In the genomic region with DNA sequence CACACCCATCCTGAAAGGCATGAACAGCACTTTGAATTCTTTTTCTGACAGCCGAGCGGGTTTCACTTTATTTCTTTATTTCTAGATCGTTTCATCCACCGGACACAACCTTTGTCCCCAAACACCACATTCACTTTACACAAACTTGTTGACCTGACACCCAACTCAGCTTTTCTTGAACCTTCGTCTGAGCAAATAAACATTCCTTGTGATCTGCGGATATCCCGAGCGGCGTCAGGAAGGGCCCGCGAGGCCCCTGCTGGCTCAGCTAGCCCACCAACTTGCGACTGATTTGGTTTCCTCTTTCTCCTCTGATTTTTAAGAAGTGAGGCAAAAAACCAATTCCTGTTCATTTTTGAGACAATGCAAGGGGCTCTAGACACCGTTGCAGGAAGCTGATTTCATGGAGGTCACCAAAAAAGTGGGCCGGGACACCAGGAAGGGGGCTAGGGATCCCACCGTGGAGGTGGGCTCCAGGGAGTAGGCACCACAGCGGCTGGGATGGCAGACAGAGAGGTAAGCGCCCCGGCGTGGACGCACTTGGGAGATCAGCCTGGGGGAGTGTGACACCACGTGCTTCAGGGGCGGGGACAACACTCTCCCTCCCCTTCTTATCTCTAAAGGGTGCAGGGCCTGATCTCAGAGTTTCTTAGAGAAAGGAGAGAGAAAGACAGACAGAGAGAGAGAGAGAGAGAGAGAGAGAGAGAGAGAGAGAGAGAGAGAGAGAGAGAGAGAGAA, we compare ENCODE assay signal across 8 mouse cellular contexts. TPM values are rescaled to one million over a fixed set of nuclear protein-coding genes. Genes with fewer than 3 reads are reported as not detected.
A peak's percentile ranks its signal among the peaks of the same experiment; 100 is the strongest.
DNase-seq lines count a peak whose midpoint lies in the region; ATAC-seq lines count a peak whose summit lies in the region.

A gene (plus strand): TSS at position 264 of the 738 bp plus-strand sequence.

- intact Hi-C loops in left cerebral cortex, postnatal 14 days (cut with DNase I): no loop called here

- ATAC-seq in inflammation-experienced regulatory T-cells, adult 6 months: peak; percentile 92
- ATAC-seq in megakaryocyte progenitor cell, adult 5-6 weeks (replicated peaks; ENCODE audit: poor library complexity): peak; percentile 83

- DNase-seq in adrenal gland, adult 8-10 months: peak; percentile 76
- DNase-seq in embryo, embryonic 11.5 days (ENCODE audit: low read depth, low spot score): peak; percentile 61
- DNase-seq in gastrocnemius, postnatal 25 days: peak; percentile 63
- peak; percentile 39 to 48 for DNase-seq in left cerebral cortex, postnatal 14 days (ENCODE audit: low spot score in 2 of 2)
- peak; percentile 68 to 76 for DNase-seq in right cerebral cortex, postnatal 10 days (ENCODE audit: low spot score in 2 of 2)
- DNase-seq in urinary bladder, postnatal 14 days (ENCODE audit: low spot score): peak; percentile 83

RNA-seq across cellular contexts. Expression of the gene that starts here (rescaled TPM):
- total RNA-seq in adrenal gland, adult 8-10 months (2022): 1 to 10 TPM; 1.9 to 3.4 (median 2.9) TPM
- under 1 TPM; 0.59 to 0.88 TPM for total RNA-seq in gastrocnemius, postnatal 25 days (2021)
- polyA plus RNA-seq in inflammation-experienced regulatory T-cells, adult 6 months (2017; shearing (Covaris generic)): 1 to 10 TPM in 2 of 3 experiments, under 1 TPM in 1; 0.63 to 1.9 (median 1.6) TPM
- total RNA-seq in left cerebral cortex, postnatal 14 days (2021): 1 to 10 TPM; 7.7 to 8.7 TPM
- 16.8 and 20.6 TPM in 2 replicates for total RNA-seq in megakaryocyte progenitor cell, adult 5-6 weeks (2015)
- 13.5 and 14.4 TPM in 2 replicates for total RNA-seq in megakaryocyte progenitor cell, adult 5-6 weeks (2017)

Comparison
In these comparisons a context has a peak if more than half of its experiments do, and no peak if none do; other contexts are left out.
1. Peak in every context shown above with its lines: DNase-seq and ATAC-seq.
2. Peak in DNase-seq in gastrocnemius, postnatal 25 days; RNA of the gene not detected or under 1 TPM.